Mouse (Mus musculus) NIH3T3 (cell line): Measurements from ENCODE around the gene Hbp1.

Experiments
- DNase-seq: peaks from one replicate; pipeline ENCODE4 v3.0.0-alpha.2; 2012; ENCODE audit warnings: low read depth

Gene Hbp1

DNA sequence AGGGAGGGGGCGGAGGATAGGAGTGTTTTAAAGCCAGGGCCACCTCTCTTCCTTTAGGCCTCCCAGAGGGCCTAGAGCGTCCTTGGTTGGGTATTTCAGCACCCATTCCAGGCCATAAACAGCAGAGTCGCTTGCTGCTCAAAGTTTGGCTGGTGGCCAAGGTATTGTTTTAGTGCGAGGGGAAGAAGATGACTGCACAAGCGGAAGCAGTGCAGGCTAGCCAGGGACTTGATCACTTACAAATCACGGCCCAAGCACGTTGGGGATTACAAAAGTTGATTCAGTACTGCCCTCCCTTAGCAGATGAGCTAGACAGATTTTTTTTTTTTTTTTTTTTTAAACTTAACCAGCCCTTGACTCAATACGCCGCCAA is 310 bp upstream of the Hbp1 start:
- no peak for DNase-seq

DNA sequence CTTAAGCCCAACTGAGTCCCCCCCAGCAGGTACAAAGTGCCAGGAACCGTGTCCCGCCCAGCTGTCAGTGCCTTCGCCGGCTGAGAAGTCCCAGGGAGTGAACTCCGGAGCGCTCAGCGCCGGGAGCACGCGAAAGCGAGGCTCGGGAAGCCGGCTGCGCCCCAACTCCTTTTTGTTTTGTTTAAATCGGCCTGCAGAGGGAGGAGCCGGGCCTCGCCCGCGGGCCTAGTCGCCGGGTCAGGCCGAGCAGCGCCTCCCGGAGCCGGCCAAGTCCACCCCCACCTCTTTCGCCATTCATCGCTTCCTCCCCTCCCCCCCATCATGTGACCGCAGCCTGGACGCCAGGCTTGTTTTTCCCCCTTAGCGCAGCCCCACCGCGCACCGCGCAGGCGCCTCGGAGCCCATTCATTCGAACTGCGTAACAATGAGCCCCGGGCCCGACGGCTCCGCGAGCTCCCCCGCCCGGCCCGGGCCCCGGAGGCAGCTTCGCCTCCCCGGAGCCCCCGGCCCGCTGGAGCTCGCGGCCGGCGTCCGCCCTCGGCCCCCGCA is 1.1 kb downstream of the Hbp1 start:
- DNase-seq = peak; percentile 99

DNA sequence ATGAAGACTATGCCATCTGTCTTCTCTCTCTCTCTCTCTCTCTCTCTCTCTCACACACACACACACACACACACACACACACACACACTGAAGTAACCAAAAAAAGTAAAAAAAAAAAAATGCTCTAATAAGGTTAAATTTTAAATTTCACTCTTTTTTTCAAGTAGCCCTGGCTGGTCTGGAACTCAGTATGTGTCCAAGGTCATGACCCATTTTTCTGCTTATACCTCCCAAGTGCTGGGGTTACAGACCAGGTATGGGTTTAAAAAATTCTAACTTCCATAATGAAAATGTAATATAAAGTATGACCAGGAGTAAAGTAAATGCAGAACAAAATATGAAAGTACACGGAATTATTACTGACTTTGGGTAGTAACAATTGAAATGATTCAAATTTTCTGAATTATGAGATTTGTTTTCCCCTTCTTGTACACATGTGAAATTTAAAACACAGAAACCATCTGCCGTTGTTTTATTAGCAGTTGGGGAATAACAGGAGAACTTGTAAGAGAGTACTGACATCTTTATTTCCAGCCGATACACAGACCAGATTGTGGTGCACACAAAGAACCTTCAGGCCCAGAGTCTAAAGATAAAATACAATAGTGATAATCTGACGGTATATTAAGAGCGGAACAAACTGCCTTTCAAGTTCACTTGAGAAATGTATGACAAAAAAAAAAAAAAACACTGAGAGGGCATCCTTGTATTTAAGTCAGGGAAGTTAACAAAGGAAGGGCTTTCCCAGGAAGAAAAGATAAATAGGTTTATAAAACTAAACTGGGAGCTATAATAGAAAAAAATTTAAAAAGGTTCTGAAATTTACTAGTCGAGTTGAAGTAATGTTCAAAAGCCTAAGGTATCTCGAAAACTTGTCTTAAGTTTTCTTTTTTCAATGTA is 2.0 kb downstream of the Hbp1 start:
- no peak for DNase-seq

DNA sequence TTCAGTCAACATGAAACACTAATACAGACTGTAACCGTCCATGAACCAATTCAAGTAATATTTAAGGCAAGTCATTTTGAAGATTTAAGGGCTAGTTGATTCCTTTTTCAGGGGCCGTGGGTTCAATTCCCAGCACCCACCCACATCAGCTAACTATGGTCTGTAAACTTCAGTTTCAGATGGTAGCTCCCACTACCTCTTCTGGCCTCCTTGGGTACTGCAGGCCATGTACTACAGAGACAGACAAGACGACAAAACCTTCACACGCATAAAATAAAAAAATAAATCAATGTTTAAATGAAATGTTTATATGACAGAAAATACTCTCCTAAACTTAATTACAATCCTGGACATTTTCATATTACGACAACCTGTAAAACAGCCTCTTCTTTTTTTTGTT is 2.9 kb downstream of the Hbp1 start:
- peak; percentile 44 for DNase-seq

DNA sequence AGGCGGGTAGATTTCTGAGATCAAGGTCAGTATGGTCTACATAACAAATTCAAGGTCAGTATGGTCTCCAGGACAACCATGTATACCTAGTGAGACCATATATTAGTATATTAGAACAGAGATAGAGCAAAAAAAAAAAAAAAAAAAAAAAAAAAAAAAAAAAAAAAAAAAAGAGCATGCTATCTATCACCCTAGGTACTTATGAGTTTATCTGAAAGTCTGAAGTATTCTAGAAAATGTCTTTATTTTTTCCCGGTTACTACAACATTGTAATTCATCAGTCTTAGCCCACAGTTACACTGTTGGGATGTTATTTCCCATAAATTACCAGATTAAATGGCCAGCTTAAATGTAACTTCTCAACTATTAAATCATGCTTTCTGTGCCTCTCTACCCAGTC is 5.9 kb downstream of the Hbp1 start:
- DNase-seq = no peak

DNA sequence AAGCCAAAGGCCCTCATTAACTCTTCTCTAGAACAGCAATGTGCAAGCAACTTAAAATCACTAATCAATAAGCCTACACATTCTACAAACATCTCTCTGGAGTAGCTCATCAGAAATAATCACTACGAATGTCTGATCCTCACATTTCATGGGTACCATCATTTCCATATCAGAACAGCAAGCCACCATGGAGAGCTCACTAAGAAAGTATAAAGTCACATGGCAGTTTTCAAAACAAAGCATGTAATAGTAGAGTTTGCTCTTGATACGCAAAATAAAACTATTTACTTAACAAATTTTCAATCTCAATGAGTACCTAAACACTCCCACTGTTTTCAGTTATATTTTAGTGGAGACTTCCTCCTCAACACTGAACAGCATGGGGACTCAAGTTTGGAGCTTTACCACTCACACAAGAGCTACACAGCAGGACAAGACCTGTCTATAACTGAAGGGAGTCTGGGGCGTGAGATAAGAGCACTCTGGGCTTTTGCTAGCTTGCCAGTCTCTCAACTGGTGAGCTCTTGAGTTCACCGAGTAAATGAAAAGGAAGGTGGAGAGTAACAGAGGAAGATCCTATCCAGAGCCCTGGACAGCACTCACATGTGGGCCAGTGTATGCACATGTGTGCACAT is 7.2 kb downstream of the Hbp1 start:
- DNase-seq = no peak

DNA sequence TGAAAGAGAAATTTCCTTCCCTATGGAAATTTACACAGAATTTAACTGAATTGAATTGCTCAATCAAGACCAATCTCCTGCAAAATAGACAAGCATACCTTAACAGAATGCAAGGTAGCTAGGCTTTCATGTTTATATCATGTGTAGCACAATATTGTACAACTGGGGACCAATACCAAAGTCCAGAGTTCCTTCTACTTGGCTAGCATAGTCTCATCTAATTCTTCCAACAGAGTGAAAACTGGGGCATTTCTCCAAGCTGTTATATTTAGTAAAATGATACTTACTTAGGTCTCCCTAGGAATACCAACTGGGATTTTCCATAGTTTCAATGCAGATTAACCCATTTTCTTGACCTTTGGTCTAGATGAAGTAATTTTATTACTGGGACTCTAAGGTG is 11.3 kb downstream of the Hbp1 start:
- no peak for DNase-seq

DNA sequence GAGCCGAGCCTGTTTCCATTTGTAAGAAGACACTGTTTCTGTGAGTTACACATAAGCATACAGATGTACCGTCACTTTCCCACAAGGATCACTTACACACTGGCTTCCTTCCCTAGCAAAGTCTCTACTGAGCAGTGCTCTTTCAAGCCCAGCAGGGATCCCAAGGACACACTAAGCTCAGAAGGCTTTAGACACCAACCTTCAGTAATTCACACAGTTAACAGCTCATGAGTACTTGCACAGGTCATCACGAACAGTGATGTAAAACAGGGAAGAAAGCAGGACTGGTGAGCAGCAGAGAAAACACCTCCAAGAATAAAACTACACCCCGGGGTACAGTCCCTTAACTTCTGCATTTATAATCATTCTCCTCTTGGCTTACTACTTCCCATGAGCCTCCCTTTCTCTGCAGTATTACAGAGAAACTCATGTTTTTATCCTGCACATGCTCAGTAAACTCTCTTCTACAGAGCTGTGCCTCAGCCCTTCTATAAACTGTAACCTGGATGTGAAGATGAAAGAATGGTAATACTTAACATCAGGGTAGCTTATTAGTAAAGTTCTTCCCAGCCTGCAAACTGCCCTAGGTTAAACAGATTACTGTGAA is 11.8 kb downstream of the Hbp1 start:
- no peak for DNase-seq

DNA sequence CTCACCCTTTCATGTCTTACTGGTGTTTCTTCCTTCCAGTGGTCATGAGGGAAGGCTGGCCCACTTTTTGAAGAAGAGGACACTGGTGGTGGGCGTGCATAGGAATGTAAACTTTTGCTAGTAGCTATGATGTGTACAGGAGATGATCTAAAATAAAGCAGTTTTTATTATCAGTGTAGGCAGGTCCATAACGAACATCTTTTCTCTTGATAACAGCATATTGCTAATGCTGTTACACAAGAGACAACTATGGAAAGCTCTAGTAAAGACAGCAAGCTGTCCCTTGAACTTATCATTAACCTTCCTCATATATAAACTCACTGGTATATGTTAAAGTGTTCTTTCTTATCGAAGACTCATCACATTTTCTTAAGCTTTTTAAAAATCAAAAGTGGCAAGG is 12.7 kb downstream of the Hbp1 start:
- no peak for DNase-seq

DNA sequence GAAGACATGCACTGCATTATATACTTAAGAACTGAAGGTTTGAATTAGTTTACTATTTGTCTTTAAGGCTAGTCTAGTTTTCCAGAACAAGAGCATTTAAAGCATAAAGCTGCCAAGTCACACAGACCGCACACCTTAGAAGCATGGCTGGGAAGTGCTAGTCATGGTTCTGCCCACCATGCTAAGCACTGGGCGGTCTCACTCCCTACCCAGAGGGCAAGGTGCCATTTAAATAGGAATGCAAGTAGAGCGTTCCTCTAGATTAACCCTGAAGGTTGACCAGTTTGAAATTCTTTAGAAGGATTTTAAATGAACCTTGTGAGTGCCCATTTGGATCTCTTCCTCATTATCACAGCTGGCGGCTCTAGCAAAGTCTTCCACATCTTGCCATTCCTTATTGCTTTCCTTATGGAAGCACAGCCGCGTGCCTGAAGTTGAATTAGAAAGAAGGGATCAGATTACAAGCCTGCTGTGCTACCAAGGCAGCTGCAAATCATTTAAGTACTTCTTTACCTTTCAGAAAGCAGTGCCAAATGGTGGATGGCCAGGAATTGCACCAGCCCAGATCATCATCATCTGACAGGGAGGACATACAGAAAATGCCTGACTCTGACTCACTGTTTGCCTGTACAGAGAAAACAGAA is 13.6 kb downstream of the Hbp1 start:
- DNase-seq = peak; percentile 85

DNA sequence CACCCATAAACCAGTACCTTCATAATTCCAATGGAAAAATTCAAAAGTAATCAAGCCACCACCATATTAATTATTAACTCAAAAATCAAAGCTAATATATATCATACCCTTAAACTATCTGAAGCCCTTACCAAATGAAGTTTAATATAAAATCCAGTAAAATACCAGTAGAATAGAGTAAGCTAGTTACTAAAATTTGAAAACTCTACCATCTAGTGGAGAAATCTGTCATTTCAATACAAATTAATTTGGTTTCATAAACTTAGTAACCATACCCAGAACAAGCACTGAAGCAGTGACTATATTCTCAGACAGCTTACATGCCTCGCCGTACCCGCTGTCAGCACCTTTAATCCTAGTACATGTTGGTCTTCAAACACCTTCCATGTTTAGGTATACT is 18.5 kb downstream of the Hbp1 start:
- DNase-seq = peak; percentile 24

DNA sequence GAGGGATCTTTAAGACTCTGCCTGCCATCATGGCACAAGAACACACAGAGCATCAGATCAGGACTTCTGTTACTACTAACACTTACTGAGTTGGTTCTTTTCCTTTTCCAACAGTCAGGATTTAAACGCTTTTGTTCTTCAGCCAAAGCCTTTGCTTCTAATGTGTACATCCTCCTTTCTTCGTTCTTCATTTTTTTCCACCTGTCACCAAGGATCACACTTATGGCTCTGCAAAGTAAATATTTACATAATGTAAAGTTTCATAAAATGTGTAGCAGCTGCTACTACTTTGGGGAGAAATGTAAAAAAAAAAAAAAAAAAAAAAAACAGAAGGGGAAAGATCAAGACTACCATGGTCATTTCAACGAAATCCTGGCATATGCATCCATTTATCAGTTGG is 21.8 kb downstream of the Hbp1 start:
- DNase-seq = no peak

DNA sequence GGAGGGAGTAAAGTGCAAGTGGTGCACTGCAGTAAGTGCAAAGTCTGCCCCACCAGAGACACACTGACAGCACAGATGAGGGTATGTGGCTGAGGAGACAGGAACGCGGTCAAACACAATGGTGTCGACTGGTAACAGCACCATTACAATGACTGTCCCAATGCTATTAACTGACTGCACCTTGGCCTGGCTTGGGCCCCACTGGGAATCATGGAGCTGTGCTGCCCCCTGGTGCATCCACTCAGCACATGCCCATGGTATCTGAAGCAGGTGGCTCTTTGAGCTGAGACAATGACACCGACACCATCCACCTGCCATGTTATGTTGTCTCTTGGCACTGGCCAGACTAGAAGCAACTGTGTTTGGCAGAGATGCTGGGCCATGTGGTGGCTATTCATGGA is 23.7 kb downstream of the Hbp1 start:
- DNase-seq = peak; percentile 73

DNA sequence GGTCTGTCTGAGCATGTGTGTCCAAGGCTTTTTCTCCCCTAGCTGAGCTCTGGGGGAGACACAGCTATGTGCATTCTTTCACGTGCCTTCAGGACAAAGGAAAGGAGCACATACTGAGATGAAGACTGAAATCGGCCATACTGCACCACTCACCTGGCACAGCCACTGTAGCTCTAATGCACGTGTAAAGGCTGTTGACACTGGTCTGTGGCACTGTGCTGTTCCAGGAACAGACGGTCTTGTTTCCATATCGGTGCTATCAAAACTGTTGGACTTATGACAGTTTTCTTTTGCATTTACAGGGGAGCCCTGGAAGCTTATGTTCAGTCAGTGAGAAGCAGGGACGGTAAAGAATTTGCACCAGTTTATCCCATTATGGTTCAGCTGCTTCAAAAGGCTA is 25.0 kb downstream of the Hbp1 start:
- no peak for DNase-seq

DNA sequence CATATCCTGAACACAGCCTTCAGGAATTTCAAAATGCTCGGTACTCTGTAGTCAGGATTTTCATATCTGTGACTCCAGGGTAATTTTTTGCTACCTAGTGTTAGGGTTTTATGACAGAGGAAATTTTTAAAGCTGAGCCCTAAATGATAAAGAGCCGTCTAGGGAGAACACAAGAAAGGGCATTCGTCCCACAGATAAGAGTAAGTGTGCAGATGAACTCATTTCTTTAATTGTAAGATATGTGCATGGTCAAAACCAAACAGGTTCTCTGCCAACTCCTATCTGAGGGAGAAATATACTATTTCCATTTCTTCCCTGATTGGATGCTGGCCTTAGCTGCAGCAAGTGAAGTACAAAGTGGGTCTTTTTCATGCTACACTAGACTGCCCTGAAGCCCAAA is 26.2 kb downstream of the Hbp1 start:
- no peak for DNase-seq

DNA sequence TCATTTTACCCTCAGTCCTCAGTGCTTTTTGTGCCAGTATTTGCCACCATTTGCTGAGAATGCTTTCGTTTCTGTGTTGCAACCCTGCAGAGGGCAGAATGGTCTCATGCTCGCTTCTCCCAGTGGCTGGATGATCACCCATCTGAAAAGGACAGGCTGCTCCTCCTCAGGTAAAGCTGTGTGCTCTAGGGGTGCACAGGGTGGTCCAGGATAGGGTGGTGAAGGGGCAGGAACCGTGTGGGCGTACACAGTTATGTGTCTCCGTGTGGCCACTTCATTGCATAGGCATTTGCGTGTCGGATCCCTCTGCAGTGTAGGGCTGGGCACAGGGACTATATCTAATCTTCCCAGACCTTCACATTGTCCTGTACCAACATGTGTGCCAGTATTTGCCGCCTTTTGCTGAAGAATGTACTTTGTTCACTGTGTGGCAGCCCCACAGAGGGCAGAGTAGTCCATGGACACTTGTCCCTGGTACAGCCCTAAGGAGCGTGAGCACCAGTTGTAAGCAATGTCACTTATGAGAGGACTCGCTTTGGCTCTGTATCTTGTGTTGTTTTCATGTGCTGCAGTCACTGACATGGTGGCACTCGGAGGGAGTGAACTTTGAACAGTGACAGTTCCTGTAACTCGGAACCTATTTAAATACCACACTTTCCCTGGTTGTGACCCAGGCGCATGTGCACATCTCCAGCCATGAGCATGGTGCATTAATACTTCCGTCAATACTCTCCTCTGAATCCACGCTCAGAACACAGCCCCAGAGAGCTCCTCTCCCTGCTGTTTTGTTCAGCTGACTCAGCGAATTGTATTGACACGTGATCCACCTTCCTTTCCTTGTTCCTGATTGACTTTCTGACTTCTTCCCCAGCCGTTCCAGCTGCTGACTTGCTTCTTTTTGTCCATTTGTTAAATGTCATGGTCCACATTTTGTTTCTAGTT is 29.6 kb downstream of the Hbp1 start:
- DNase-seq = no peak

DNA sequence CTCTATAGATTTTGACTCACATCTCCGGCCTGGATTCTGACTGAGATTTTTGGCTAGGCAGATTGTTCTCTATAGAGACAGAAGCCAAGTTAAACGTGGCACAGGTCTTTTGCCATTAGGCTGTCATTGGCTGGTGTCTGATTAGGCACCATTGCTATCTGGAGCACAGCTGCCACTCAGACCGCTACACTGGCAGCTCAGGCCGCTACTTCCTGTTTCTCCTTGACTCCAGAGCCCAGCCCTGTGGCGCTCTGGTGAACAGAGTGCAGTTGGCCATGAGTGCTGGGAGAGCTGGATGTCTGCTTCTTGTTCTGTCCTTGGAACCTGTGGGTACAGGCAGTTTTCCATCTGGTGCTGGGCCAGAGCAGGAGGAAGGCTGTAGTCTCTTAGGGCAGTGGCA is 33.1 kb downstream of the Hbp1 start:
- no peak for DNase-seq

DNA sequence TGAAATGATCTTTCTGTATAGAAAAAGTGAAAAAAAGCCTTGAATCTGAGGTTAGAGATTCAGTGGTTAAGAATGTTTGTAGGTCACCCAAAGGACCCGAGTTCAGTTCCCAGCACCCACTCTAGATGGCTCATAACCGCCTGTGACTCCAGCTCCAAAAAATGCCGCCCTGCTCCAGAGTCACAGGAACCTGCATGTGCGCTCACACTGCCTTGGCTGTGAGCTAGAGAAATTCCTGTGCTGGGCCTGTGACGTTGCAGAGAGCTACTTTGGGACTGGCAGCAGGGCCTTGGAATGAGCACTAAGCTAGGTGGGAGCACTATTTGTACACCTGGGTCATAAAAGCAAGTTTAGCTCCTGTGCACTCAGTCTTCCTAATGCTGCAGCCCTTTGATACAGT is 33.6 kb downstream of the Hbp1 start:
- DNase-seq = no peak

DNA sequence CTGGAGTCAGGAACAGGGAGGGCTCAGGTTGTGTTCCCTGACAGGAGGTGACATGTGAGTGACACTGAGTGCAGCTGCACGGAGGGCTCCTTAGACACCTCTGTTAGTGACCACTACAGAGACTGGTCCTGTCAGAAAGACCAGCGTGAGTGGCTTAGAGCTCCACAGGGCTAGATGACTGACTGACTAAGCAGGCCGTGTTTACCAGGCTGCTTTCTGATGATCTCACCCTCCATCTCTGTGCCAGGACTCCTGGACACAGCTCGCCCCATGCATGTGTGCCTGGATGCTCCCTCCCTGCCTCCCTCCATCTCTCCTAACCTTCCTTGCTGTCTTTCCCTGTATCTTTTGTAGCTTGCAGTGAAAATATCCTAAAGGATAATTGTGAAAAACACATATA is 36.7 kb downstream of the Hbp1 start:
- peak; percentile 86 for DNase-seq

DNA sequence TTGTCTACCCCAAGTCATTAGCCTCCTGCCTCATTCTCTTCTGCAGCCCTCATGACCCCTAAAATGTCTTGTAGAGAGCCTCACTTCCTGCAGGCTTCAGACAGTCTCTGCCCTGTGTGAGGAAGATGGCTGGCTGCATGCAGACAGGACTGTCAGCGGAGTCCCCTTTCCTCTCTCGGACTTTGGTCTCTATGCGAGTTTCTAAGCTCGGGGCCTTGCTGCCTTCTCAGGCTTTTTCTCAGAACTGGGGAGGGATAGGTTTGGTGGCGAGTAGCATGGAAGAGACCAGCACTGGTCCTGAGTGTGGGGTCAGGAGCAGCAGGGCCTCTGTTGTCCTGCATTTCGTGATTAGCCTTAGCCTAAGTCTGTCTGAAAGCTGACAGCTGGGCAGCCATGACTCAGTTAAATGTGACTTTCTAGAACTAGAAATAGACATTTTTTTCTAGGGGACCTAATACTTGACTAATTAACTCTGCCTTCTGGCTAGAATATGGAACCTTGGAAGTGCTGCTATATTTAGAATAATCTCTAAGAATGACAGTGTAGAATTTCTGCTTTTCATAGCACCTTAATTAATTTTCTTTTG is 37.3 kb downstream of the Hbp1 start:
- no peak for DNase-seq

DNA sequence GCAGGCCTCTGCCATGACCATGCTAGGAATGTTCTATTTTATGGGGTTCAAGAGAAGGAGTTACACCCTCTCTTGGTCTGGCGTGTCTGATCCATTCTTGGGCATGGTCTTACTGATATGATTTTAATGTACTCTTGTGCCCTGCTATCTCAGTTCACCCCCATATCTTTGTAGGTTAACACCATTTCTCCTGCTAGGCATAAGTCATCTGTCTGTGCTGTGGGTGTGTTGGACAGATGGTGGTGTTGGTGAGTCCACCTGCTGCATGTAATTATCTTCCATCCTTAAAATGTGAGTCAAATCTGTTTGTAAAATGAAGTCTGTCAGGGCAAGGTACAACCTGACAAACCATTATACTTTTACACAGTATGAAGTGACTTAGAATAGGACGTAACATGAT is 42.9 kb downstream of the Hbp1 start:
- no peak for DNase-seq
